Mouse (Mus musculus) layer of hippocampus, postnatal 25 days (tissue): ENCODE measurements around the gene Trpm4. TPM values are rescaled to one million over a fixed set of nuclear protein-coding genes. Genes with fewer than 3 reads are reported as not detected.

ENCODE experiments used
- DNase-seq, 2 experiments: peaks; one replicate each; pipeline ENCODE4 v3.0.0; 2022; ENCODE audit warnings: mixed read lengths in 2 of 2, low spot score in 1 of 2; ENCODE audit errors: extremely low spot score in 1 of 2
- total RNA-seq, 2 experiments: library from RNA; stranded (reverse); gene quantifications; 2 replicates each; pipeline ENCODE4 v1.2.3; 2021

Trpm4 gene
- total RNA-seq, 2 experiments from 2014 or later = 14.1 to 18.5 TPM

DNA sequence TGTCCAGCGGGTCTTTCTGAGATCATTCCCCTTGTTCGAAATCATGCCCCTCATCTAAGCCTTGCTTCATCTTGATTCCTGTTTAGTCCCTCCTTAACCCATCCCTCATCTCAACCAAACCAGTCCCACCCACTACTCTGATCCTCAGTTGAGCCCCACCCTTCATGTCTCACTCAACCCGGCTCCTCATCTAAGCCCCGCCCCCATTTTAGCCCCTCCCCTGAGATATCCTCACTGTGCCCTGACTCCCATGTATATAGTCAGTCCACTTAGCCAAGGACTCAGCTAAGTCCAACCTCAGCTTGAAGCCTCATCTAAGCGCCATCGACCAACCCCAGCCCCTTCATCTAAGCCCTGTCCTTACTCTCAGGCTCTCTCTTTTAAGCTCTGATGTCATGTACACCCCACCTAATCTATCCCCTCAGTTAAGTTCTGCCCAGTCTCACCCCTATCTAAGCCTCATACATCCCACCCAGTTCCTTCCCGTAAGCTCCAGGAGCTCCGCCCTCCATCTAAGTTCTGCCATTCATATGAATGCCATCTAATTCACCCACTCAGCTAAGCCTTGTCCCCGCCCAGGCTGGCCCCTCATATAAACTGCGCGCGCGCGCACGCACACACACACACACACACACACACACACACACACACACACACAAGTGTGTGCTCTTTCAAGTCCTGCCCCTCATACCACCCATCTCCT, 21.9 kb upstream of the Trpm4 start:
- DNase-seq = no peak

- no peak for DNase-seq
Observed at GRCm38 (mm10) chr7:45353041-45353440, 19.5 kb upstream of the Trpm4 start.

- no peak for DNase-seq
Observed at GRCm38 (mm10) chr7:45346905-45347304, 13.3 kb upstream of the Trpm4 start.

DNA sequence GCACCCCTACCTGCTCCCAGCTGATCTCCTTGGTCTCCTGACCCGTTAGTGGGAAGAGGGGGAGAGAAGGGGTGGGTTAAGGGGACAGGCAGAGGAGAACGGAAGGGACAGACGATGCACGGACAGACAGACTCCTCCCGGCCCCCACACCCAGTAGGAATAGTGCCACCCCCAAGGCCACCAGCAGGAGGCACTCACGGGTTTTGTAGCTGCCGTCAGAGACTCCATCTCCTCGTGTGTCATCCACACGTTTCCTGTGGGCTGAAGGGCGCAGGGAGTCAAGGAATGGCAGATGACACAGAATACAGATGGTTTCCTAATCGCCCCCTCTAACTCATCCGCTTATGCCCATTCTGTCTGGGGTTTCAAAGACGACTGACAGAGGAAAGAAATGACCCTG, 10.0 kb upstream of the Trpm4 start:
- DNase-seq = peak in 1 of 2 experiments; percentile 39

GRCm38 (mm10) chr7:45342081-45342480, 8.5 kb upstream of the Trpm4 start:
- DNase-seq = no peak

- peak in 1 of 2 experiments; percentile 73 for DNase-seq
Observed at GRCm38 (mm10) chr7:45341303-45341702, 7.7 kb upstream of the Trpm4 start.

GRCm38 (mm10) chr7:45340669-45341068, 7.1 kb upstream of the Trpm4 start:
- DNase-seq = no peak

DNA sequence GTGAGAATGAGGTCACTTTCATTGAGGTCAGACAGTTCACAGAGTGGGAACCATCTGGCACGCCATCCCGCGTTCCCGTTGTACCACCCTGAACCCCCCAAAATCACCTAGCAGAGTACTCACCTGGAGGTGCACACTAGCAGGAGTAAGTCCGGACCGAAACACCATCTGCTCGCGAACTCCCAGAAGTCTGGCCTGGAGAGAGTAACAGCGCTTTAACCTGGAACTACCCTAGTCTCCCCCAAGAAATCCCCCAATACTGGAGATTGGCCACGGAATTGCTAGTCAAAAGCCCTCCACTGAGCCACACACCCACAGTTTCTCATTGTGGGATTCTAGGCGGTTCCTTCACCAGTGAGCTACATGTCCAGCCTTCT, 6.5 kb upstream of the Trpm4 start:
- no peak for DNase-seq

- no peak for DNase-seq
Observed at GRCm38 (mm10) chr7:45339410-45340065, 6.0 kb upstream of the Trpm4 start.

DNA sequence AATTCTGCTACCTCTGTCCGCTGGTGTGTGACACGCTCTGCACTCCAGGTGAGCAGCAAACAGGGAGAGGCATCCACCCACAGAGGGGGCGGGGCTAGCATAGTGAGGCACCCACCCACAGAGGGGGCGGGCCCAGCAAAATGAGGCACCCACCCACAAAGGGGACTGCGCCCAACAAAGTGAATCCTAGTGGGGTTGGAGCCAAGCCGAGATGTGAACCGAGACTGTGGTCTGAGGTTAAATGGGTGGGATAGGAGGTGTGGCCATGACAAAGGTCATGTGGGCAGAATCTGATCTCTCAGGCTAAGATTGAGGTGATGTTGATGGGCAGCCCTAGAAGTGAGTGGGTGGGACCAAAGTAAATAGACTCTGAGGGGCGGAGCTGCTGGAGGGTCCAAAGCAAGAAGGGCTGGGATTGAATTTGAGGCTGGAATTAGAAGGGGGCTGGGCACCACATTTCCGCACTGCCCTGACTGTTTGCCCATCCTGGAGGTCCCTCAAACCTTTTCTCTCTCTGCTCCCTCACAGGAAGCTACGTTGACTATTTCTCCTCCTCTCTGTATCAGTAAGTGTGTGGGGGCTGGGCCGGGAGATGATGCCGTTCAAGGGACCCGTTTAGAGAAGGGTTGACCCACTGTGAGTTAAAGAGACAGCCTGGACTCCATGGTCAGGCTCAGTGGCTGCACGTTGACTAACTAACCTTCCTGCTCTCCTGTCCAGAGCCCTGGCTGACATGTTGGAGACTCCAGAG, 4.8 kb upstream of the Trpm4 start:
- DNase-seq = no peak

DNA sequence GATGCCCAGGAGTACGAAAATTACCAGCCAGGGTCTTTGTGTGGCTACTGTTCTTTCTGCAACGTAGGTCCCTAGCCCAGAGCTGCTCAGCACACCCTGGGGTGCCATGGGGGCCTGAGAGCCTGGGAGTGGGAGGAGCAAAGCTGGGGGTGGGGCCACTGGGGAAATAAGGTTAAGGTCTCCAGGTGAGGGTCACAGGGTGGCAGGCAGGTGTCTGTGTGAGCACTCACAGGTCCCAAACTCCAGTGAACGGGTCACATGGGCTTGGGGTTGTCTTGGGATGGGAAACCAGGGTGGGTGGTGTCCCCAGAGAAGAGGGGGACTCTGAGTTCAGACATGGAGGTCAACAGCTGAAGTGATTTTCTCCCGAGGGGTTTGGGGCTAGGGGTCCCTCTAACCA, 3.9 kb upstream of the Trpm4 start:
- DNase-seq = no peak

DNA sequence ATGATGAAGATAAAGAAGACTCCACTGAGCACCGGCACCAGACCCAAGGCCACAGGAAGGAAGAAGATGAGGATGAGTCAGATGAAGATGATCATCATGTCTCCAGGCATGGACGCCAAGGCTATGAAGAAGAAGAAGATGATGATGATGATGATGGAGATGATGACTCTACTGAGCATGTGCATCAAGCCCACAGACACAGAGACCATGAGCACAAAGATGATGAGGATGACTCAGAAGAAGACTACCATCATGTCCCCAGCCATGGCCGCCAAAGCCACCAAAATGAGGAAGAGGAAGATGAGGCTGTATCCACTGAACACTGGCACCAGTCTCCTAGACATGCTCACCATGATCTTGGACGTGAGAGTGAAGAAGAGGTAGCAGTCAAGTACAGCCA, 2.7 kb upstream of the Trpm4 start:
- no peak for DNase-seq

DNA sequence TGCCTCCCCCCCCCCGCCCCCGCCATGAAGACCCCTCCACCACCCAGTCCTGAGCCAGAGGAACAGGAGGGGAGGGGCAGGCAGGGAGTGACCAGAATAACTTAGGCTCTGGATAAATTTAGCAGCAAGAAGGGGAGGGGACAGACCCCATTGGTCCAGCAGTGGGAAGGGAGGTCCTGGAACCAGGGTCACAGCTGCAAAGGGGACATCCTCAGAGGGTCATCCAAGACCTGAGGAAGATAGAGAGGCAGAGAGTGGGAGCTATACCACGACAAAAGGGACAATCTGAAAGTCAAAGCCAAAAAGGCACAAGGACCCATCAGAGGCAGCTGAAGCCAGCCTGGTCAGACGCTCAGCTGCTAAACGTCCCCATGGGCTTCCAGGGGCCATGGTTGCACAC, 1.5 kb upstream of the Trpm4 start, which contains the start of gene Hrc:
Hrc (plus strand) TSS at position 235 of the 400 bp plus-strand sequence.
- DNase-seq = no peak

- DNase-seq = no peak
Observed at GRCm38 (mm10) chr7:45334605-45335004, 1.0 kb upstream of the Trpm4 start.

DNA sequence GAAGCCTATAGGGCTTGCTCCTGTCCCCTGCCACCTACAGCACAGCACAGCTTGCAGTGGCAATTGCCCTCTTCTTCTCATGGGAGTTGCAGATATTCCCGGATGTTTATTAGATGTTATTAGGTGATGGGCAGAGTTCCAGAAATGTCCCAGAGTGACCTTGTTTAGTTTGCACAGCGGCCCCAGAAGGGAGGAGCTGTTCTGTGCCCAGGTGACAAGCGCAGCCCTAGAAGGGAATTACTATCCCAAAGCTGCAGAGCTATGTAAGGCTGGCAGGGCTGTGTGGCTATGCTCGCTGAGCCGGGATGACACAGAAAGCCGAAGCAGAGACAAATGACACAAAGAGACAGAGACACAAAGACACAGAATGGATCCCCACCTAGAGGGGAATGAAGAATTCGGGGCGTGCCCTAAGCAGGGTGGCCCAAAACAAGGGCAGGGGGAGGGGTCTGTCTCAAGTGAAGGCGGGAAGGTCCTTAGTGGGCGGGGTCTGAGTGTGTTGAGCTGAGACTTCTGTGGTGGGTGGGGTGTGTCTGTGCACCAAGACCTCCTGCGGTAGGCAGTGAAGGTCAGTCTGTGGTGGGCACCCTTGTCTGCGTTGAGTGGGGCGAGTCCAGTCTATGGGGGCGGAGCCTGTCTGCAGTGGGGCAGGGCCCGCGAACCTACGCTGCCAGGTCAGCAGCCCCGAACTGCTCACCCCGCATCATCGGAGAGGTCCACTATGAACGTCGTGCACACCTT, 725 bp downstream of the Trpm4 start:
- no peak for DNase-seq

GRCm38 (mm10) chr7:45331502-45331901, 2.1 kb downstream of the Trpm4 start:
- DNase-seq = no peak

- no peak for DNase-seq
Observed at GRCm38 (mm10) chr7:45328841-45329475, 4.6 kb downstream of the Trpm4 start.

- no peak for DNase-seq
Observed at GRCm38 (mm10) chr7:45325800-45326199, 7.8 kb downstream of the Trpm4 start.

DNA sequence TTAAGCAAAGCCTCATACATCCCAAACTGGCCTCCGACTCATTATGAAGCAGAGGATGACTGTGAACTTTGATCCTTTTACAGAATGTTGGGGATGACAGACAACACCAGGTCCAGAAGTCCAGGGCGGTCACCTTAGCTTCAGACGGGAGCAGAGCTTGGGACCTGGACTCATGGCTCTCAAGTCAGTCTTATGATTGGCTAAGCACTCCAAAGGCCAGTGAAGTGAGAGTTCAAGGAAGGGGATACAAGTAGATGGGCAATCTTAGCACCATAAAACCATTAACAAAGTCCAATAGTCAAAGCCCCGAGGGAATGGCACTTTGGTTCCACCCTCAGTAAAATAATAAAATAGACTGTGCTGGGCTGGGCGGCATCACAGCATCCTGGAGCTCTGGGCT, 10.5 kb downstream of the Trpm4 start:
- DNase-seq = no peak

DNA sequence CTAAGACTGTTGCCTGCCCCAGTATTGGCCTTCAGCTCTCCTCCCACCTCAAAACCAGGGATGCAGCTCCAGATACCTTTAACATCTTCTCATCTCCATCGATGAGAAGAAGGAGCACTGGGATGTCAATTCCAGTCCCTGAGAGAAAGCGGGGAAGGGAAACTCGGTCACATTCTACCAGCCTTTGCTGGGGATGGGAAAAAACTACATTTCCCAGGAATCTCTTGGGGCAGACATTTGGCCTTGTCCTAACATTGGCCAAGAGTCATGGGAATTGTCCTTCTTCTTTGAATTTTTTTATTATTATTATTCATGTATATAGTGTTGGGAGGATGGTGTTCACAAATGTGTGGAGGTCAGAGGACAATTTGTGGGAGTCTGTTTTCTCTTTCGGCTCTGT, 11.3 kb downstream of the Trpm4 start:
- no peak for DNase-seq
